Mouse (Mus musculus): ENCODE results near the gene Foxd1. TPM values are rescaled to one million over a fixed set of nuclear protein-coding genes. Genes with fewer than 3 reads are reported as not detected.

Foxd1 gene
- polyA plus RNA-seq, 1 experiment from 2014 or later = not detected

DNA sequence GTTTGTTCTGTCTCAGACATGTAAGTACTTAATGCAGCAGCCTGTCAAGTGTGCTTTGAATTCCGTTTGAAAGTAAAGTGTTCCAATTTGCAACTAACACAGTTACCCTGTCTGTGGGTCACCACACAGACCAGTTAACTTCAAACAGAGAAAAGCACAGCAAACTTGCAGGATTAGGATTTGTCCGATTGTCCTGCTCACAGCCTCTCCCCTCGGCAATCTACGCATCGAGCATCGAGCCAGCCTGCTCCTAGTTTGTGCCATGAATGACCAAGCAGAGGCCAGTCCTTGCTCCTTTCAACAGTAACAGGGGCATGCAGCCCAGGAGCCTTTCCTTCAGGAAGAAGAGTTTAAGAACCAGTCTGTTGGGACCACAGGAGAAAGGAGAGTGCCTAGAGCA, 15.0 kb downstream of the Foxd1 start:
- ATAC-seq = no peak
- Histone ChIP-seq H3K27me3 (replicated peaks; ENCODE audit: control insufficient read depth, insufficient read depth, low read length) (peaks cover 54% of the 10 kb centered on the region), H3K27ac (ENCODE audit: low read length) (no peak overlapping the region), H3K36me3 (ENCODE audit: control insufficient read depth, insufficient read depth, low read length) (no peaks in the 10 kb centered on the region), H3K4me3 (ENCODE audit: low read length) (no peak overlapping the region), H3K4me2 (ENCODE audit: low read depth, low read length) (no peak overlapping the region), H3K4me1 (ENCODE audit: control insufficient read depth, insufficient read depth, low read length) (peaks cover 7% of the 10 kb centered on the region), H3K9ac (ENCODE audit: low read depth, low read length) (no peak overlapping the region), H3K9me3 (ENCODE audit: control insufficient read depth, low read length) (no peaks in the 10 kb centered on the region)
- 28% methylated on average over 6 of the region's 6 CpGs for WGBS

DNA sequence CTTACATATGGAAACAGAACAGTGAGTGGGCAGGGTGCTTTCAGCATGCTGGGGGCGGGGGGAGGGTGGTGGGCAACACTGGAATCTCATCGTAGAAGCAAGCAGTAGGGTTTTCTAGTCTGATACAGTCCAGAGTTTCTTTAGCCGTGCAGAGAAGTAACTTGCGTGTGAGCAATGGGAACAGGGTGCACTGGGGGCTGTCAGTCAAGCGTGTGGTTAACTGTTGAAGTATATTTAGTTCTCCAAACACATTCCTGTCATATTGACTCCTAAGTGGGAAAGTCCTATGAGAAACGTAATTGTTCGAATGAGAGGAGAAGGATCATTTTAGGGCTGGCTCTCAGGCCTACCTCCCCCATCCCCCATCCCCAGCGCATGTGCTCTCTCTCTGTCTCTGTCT, 20.5 kb downstream of the Foxd1 start:
- 58% methylated on average over 8 of the region's 8 CpGs for WGBS

DNA sequence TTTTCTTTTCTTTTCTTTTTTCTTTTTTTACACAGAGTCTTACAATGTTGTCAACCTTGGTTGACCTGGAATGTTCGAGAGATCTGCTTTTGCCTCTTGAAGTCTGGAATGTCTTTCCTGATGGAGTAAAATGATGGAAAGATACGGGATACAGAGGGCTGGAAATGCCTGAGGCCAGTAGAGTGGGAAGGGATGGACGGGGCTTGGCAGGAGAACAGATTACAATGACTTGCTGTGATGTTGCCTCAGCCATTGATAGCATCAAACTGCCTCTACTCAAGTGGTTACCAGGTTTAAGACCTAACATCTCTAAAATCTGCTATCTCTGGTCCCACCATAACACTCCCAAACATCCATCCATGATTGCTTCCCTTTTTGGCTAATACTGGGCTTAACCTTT, 20.9 kb downstream of the Foxd1 start:
- H3K9ac ChIP-seq (ENCODE audit: low read depth, low read length) = no peak overlapping the region
- no peak overlapping the region for H3K4me2 ChIP-seq (ENCODE audit: low read depth, low read length)
- no peaks in the 10 kb centered on the region for H3K36me3 ChIP-seq (ENCODE audit: control insufficient read depth, insufficient read depth, low read length)
- peaks cover 10% of the 10 kb centered on the region for H3K27me3 ChIP-seq (replicated peaks; ENCODE audit: control insufficient read depth, insufficient read depth, low read length)
- H3K9me3 ChIP-seq (ENCODE audit: control insufficient read depth, low read length) = no peaks in the 10 kb centered on the region
- ATAC-seq = no peak
- no peak overlapping the region for H3K27ac ChIP-seq (ENCODE audit: low read length)
- WGBS = 65% methylated on average over 3 of the region's 3 CpGs
- H3K4me3 ChIP-seq (ENCODE audit: low read length) = no peak overlapping the region
- no peaks in the 10 kb centered on the region for H3K4me1 ChIP-seq (ENCODE audit: control insufficient read depth, insufficient read depth, low read length)

More for the DNA sequence above, 20.5 kb downstream of the Foxd1 start:
- ATAC-seq = no peak
- Histone ChIP-seq H3K4me2 (ENCODE audit: low read depth, low read length) (no peak overlapping the region), H3K27ac (ENCODE audit: low read length) (no peak overlapping the region), H3K9me3 (ENCODE audit: control insufficient read depth, low read length) (no peaks in the 10 kb centered on the region), H3K4me1 (ENCODE audit: control insufficient read depth, insufficient read depth, low read length) (no peaks in the 10 kb centered on the region), H3K4me3 (ENCODE audit: low read length) (no peak overlapping the region), H3K36me3 (ENCODE audit: control insufficient read depth, insufficient read depth, low read length) (no peaks in the 10 kb centered on the region), H3K27me3 (replicated peaks; ENCODE audit: control insufficient read depth, insufficient read depth, low read length) (peaks cover 14% of the 10 kb centered on the region), H3K9ac (ENCODE audit: low read depth, low read length) (no peak overlapping the region)

DNA sequence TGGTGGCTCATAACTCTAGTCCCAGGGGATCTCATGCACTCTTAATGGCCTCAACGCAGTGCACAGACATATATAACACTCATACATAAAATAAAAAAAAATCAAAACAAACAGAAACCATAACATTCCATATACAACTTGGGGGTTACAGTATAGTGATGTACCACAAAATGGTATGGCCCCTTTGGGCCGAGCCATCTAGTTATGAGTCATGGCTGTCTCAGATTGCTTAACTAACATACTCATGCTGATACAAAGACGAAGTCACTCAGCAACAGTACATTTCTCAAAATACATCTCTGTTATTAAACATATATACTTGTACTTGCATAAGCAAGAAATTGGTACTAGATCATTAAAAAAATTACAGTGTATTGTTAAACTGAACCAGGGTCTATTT, 23.7 kb downstream of the Foxd1 start:
- no peak overlapping the region for H3K4me3 ChIP-seq (ENCODE audit: low read length)
- peaks cover 4% of the 10 kb centered on the region; the same call in 1 of the 2 replicates for H3K27me3 ChIP-seq (replicated peaks; ENCODE audit: control insufficient read depth, insufficient read depth, low read length)
- no peaks in the 10 kb centered on the region for H3K4me1 ChIP-seq (ENCODE audit: control insufficient read depth, insufficient read depth, low read length)
- H3K4me2 ChIP-seq (ENCODE audit: low read depth, low read length) = no peak overlapping the region
- no peaks in the 10 kb centered on the region for H3K9me3 ChIP-seq (ENCODE audit: control insufficient read depth, low read length)
- no peak overlapping the region for H3K9ac ChIP-seq (ENCODE audit: low read depth, low read length)
- ATAC-seq = no peak
- WGBS = 84% methylated on average over 3 of the region's 3 CpGs
- no peak overlapping the region for H3K27ac ChIP-seq (ENCODE audit: low read length)
- H3K36me3 ChIP-seq (ENCODE audit: control insufficient read depth, insufficient read depth, low read length) = no peaks in the 10 kb centered on the region

DNA sequence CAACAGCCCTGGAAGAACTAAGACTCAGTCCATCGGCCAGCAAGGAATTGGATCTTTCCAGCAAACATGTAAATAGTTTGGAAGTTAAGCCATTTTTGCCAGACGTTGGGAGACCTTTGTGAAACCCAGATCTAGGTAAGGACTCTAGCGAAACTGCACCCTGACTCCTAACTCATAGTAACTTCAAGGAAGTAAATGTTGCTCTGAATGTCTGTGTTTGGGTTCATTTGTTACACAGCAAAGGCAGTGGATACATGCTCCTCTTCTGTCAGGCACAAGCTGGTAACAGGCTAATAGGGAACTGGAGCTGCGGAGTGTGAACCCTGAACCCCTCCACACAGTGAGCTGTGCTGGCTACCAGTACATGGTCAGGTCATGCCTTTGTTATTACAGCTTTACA, 28.7 kb downstream of the Foxd1 start:
- no peaks in the 10 kb centered on the region for H3K4me1 ChIP-seq (ENCODE audit: control insufficient read depth, insufficient read depth, low read length)
- no peak for ATAC-seq
- no peaks in the 10 kb centered on the region for H3K9me3 ChIP-seq (ENCODE audit: control insufficient read depth, low read length)
- H3K9ac ChIP-seq (ENCODE audit: low read depth, low read length) = no peak overlapping the region
- H3K36me3 ChIP-seq (ENCODE audit: control insufficient read depth, insufficient read depth, low read length) = no peaks in the 10 kb centered on the region
- WGBS = 75% methylated on average over 4 of the region's 4 CpGs
- no peak overlapping the region for H3K4me3 ChIP-seq (ENCODE audit: low read length)
- no peak overlapping the region for H3K4me2 ChIP-seq (ENCODE audit: low read depth, low read length)
- no peak overlapping the region for H3K27ac ChIP-seq (ENCODE audit: low read length)
- no peaks in the 10 kb centered on the region; the same call in 1 of the 2 replicates for H3K27me3 ChIP-seq (replicated peaks; ENCODE audit: control insufficient read depth, insufficient read depth, low read length)

- Histone ChIP-seq H3K27me3 (replicated peaks; ENCODE audit: control insufficient read depth, insufficient read depth, low read length) (peaks cover 6% of the 10 kb centered on the region), H3K4me2 (ENCODE audit: low read depth, low read length) (no peak overlapping the region), H3K9ac (ENCODE audit: low read depth, low read length) (no peak overlapping the region), H3K4me1 (ENCODE audit: control insufficient read depth, insufficient read depth, low read length) (no peaks in the 10 kb centered on the region), H3K9me3 (ENCODE audit: control insufficient read depth, low read length) (no peaks in the 10 kb centered on the region), H3K36me3 (ENCODE audit: control insufficient read depth, insufficient read depth, low read length) (no peaks in the 10 kb centered on the region), H3K4me3 (ENCODE audit: low read length) (no peak overlapping the region), H3K27ac (ENCODE audit: low read length) (no peak overlapping the region)
- ATAC-seq = no peak
- 43% methylated on average over 16 of the region's 16 CpGs for WGBS
Observed at GRCm38 (mm10) chr13:98383911-98384498, 30.0 kb downstream of the Foxd1 start.

DNA sequence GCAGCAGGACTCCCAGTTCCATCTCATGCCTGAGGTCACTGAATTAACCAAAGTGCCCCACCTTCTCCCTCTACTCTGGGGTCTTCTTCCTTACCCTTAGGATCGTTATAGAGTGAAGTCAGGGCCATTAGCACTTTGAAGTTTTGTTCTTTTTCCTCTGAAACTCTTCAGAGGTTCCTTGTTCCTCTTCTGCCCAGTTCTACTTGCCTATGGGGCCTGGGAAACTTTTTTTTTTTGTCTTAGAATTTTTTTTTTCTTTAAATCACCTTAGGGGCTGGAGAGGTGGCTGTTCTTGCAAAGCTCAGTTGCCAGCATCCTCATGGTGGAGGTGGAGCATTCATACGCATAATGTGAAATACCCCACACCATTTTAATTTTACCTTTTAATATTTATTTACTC, 31.8 kb downstream of the Foxd1 start:
- Histone ChIP-seq H3K9ac (ENCODE audit: low read depth, low read length) (no peak overlapping the region), H3K36me3 (ENCODE audit: control insufficient read depth, insufficient read depth, low read length) (no peaks in the 10 kb centered on the region), H3K4me1 (ENCODE audit: control insufficient read depth, insufficient read depth, low read length) (no peaks in the 10 kb centered on the region; the same call in 1 of the 2 replicates), H3K4me2 (ENCODE audit: low read depth, low read length) (no peak overlapping the region), H3K9me3 (ENCODE audit: control insufficient read depth, low read length) (no peaks in the 10 kb centered on the region), H3K27ac (ENCODE audit: low read length) (no peak overlapping the region), H3K4me3 (ENCODE audit: low read length) (no peak overlapping the region), H3K27me3 (replicated peaks; ENCODE audit: control insufficient read depth, insufficient read depth, low read length) (peaks cover 23% of the 10 kb centered on the region)
- ATAC-seq = no peak
- 81% methylated on average over 2 of the region's 2 CpGs for WGBS

DNA sequence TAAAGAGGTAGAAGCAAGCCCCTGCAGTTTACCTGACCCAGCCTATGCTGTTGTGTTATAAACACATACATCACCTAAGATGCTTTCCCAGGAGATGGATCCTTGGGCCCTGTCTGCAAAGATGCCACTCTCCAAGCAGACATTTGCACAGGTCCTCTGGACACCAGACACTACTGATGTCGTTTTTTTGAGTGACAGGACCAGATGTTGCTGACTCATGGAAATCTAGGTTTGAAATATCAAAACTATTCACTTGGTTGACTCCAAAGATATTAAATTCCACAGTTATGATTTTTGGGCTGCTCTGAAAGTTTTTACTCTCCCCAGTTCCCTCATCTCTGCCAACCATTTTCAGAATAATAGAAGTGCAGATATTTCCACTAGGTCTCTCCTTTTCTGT, 35.0 kb downstream of the Foxd1 start:
- no peak overlapping the region for H3K9ac ChIP-seq (ENCODE audit: low read depth, low read length)
- H3K27me3 ChIP-seq (replicated peaks; ENCODE audit: control insufficient read depth, insufficient read depth, low read length) = peaks cover 52% of the 10 kb centered on the region
- 66% methylated on average over 1 of the region's 1 CpGs for WGBS
- H3K9me3 ChIP-seq (ENCODE audit: control insufficient read depth, low read length) = no peaks in the 10 kb centered on the region
- ATAC-seq = no peak
- H3K36me3 ChIP-seq (ENCODE audit: control insufficient read depth, insufficient read depth, low read length) = no peaks in the 10 kb centered on the region
- peaks cover 7% of the 10 kb centered on the region for H3K4me1 ChIP-seq (ENCODE audit: control insufficient read depth, insufficient read depth, low read length)
- H3K4me2 ChIP-seq (ENCODE audit: low read depth, low read length) = no peak overlapping the region
- H3K4me3 ChIP-seq (ENCODE audit: low read length) = no peak overlapping the region
- no peak overlapping the region for H3K27ac ChIP-seq (ENCODE audit: low read length)

DNA sequence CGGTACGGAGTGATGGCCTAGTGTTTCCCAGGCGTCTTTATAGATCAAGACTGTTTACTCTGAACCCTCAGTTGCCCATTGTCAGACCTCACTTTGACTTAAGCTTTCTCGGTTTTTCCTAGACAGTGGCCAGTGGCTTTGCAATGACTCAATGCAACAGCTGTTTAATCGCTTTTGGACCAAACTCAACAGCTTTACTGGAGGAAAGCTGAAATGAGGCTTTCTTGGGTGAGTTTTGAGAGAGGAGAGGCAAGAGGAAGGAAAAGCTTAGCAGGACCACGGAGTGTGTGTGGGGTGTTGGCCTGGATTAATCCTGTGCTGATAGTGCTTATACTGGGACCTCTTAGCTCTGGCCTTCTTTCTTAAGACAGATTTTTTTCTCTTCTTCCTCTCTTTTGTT, 36.3 kb downstream of the Foxd1 start:
- H3K4me1 ChIP-seq (ENCODE audit: control insufficient read depth, insufficient read depth, low read length) = peaks cover 7% of the 10 kb centered on the region
- H3K27me3 ChIP-seq (replicated peaks; ENCODE audit: control insufficient read depth, insufficient read depth, low read length) = peaks cover 52% of the 10 kb centered on the region
- no peak overlapping the region for H3K4me3 ChIP-seq (ENCODE audit: low read length)
- H3K9me3 ChIP-seq (ENCODE audit: control insufficient read depth, low read length) = no peaks in the 10 kb centered on the region
- H3K36me3 ChIP-seq (ENCODE audit: control insufficient read depth, insufficient read depth, low read length) = no peaks in the 10 kb centered on the region
- H3K4me2 ChIP-seq (ENCODE audit: low read depth, low read length) = peak overlapping the region; percentile 86
- no peak overlapping the region for H3K27ac ChIP-seq (ENCODE audit: low read length)
- no peak for ATAC-seq
- WGBS = 18% methylated on average over 6 of the region's 6 CpGs
- no peak overlapping the region for H3K9ac ChIP-seq (ENCODE audit: low read depth, low read length)

Measured in intestine, embryonic 16.5 days (tissue).